Mouse (Mus musculus) bone marrow, adult 2 months (tissue): Measurements from ENCODE around the gene Nom1.

Experiments used
- CTCF ChIP-seq: fragments of 200-500 bp; IDR thresholded peaks from 2 replicates; pipeline ENCODE4 v1.5.1; 2011; ENCODE audit warnings: low read length, control low read depth; ENCODE audit not compliant: control insufficient read depth, insufficient read depth
- POLR2A ChIP-seq: fragments of 200-500 bp; IDR thresholded peaks from 2 replicates; pipeline ENCODE4 v1.6.1; 2011; ENCODE audit warnings: low read depth, mild to moderate bottlenecking, control low read depth, low read length, borderline replicate concordance; ENCODE audit not compliant: control insufficient read depth

DNA sequence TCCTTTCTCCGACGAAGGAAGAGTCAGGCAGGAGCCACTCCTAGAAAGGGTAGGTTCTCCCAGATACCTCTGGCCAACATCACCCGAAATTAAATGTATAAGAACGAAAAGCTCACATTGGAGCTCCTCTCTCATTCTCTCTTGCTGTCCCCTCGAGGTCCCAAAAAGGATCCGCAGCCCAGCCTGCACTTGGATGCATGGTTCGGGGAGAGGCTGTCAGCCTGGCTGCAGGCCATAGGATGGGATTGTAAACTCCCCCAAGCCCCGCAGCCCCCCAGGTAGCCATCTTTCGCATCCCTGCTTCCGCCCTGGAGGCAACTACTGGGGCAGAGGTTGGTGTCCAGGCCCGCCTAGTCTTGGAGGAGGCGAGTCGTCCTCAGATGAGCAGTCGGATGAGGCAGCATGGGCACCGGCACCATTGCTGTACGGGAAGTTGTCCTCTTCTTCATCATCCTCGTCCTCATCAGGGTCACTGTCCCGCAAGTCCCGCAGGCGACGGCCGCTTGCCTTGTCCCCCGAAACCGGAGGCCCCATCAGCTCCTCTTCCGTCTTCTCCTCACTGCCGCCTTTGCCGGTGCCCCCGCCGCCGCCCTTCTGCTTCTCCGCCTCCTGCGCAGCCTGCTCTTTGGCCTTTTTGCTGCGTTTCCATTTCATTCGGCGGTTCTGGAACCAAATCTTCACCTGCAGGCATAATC is 39.2 kb downstream of the Nom1 start:
- TF ChIP-seq CTCF = no peak
- TF ChIP-seq POLR2A = no peak
